Mouse (Mus musculus) spleen, postnatal 36 days (tissue): Measurements from ENCODE around the gene Dcaf5.

Experiments used
- DNase-seq, 2 experiments: peaks; one replicate each; pipeline ENCODE4 v3.0.0; 2022; ENCODE audit warnings: low spot score in 2 of 2, mixed read lengths in 1 of 2

The Dcaf5 gene

GRCm38 (mm10) chr12:80436336-80436976, at the start of gene Dcaf5:
Dcaf5 (minus strand) TSS chr12:80436601.
- DNase-seq, result peak; percentile 81 to 82

- DNase-seq, result no peak
Measured at GRCm38 (mm10) chr12:80483397-80483796, 47.0 kb upstream of the Dcaf5 start.

GRCm38 (mm10) chr12:80479986-80480385, 43.6 kb upstream of the Dcaf5 start:
- no peak for DNase-seq

GRCm38 (mm10) chr12:80473731-80474130, 37.3 kb upstream of the Dcaf5 start:
- DNase-seq, result no peak

GRCm38 (mm10) chr12:80471926-80472325, 35.5 kb upstream of the Dcaf5 start:
- DNase-seq, result no peak

GRCm38 (mm10) chr12:80470206-80470605, 33.8 kb upstream of the Dcaf5 start:
- no peak for DNase-seq

GRCm38 (mm10) chr12:80463666-80464269, 27.4 kb upstream of the Dcaf5 start:
- DNase-seq, result no peak

GRCm38 (mm10) chr12:80462942-80463651, 26.7 kb upstream of the Dcaf5 start, which contains the start of gene Exd2:
Exd2 (plus strand) TSS chr12:80463095.
- DNase-seq, result peak; percentile 91 to 92

- peak in 1 of 2 experiments; percentile 18 for DNase-seq
Measured at GRCm38 (mm10) chr12:80462292-80462896, 26.0 kb upstream of the Dcaf5 start.

- no peak for DNase-seq
Measured at GRCm38 (mm10) chr12:80458033-80458432, 21.6 kb upstream of the Dcaf5 start.

- DNase-seq, result no peak
Measured at GRCm38 (mm10) chr12:80453506-80453905, 17.1 kb upstream of the Dcaf5 start.

GRCm38 (mm10) chr12:80444525-80445109, 8.2 kb upstream of the Dcaf5 start:
- no peak for DNase-seq

GRCm38 (mm10) chr12:80440957-80441356, 4.6 kb upstream of the Dcaf5 start:
- peak in 1 of 2 experiments; percentile 35 for DNase-seq

GRCm38 (mm10) chr12:80437051-80437675, 762 bp upstream of the Dcaf5 start:
- no peak for DNase-seq

- no peak for DNase-seq
Measured at GRCm38 (mm10) chr12:80435887-80436286, 514 bp downstream of the Dcaf5 start.

GRCm38 (mm10) chr12:80434961-80435691, 1.3 kb downstream of the Dcaf5 start:
- DNase-seq, result peak; percentile 66

GRCm38 (mm10) chr12:80434601-80434960, 1.8 kb downstream of the Dcaf5 start:
- DNase-seq, result no peak

- no peak for DNase-seq
Measured at GRCm38 (mm10) chr12:80433266-80433665, 3.1 kb downstream of the Dcaf5 start.

- DNase-seq, result no peak
Measured at GRCm38 (mm10) chr12:80427683-80428082, 8.7 kb downstream of the Dcaf5 start.

GRCm38 (mm10) chr12:80415100-80415499, 21.3 kb downstream of the Dcaf5 start:
- DNase-seq, result no peak

GRCm38 (mm10) chr12:80410855-80411254, 25.5 kb downstream of the Dcaf5 start:
- DNase-seq, result no peak
